Mouse (Mus musculus): ENCODE measurements at regions not wholly inside any gene's neighbourhood (a gene's known extent, or its start where the extent isn't known, plus 50 kb on each side); places are given as distances from the start of the nearest gene placed in this dataset.
"Not testable (repeated sequence)": the region's sequence is repeated elsewhere in the genome, so short reads cannot be mapped to it uniquely, and the experiment has no call there.

GRCm38 (mm10) chr19:33008794-33009193 is 251.5 kb downstream of the Pten start:
- DNase-seq (ENCODE audit: low spot score) = no peak
- H3K9me3 ChIP-seq (ENCODE audit: control insufficient read depth, low read length) = no peaks in the 10 kb centered on the region
- H3K4me2 ChIP-seq (replicated peaks) = no peak overlapping the region
- H3K27ac ChIP-seq = no peak overlapping the region
- H3K9ac ChIP-seq = no peak overlapping the region
- 100% methylated on average over 1 of the region's 1 CpGs for WGBS
- H3K27me3 ChIP-seq (ENCODE audit: control insufficient read depth, insufficient read depth, low read length) = no peaks in the 10 kb centered on the region
- no peak for ATAC-seq (ENCODE audit: low FRiP score)
- no peaks in the 10 kb centered on the region for H3K4me1 ChIP-seq (replicated peaks; ENCODE audit: control insufficient read depth, insufficient read depth, low read length)
- H3K4me3 ChIP-seq (replicated peaks; ENCODE audit: low read length) = no peak overlapping the region
- H3K36me3 ChIP-seq (replicated peaks; ENCODE audit: control insufficient read depth, insufficient read depth) = no peaks in the 10 kb centered on the region

GRCm38 (mm10) chr19:33010886-33011446 is 253.7 kb downstream of the Pten start:
- H3K9me3 ChIP-seq (ENCODE audit: control insufficient read depth, low read length) = no peaks in the 10 kb centered on the region
- no peaks in the 10 kb centered on the region for H3K27me3 ChIP-seq (ENCODE audit: control insufficient read depth, insufficient read depth, low read length)
- H3K9ac ChIP-seq = no peak overlapping the region
- WGBS = 58% methylated on average over 11 of the region's 11 CpGs
- no peak overlapping the region for H3K27ac ChIP-seq
- ATAC-seq (ENCODE audit: low FRiP score) = no peak
- no peaks in the 10 kb centered on the region for H3K36me3 ChIP-seq (replicated peaks; ENCODE audit: control insufficient read depth, insufficient read depth)
- H3K4me3 ChIP-seq (replicated peaks; ENCODE audit: low read length) = no peak overlapping the region
- no peaks in the 10 kb centered on the region for H3K4me1 ChIP-seq (replicated peaks; ENCODE audit: control insufficient read depth, insufficient read depth, low read length)
- DNase-seq (ENCODE audit: low spot score) = no peak
- H3K4me2 ChIP-seq (replicated peaks) = no peak overlapping the region

GRCm38 (mm10) chr19:33014879-33015278 is 257.6 kb downstream of the Pten start:
- WGBS = 89% methylated on average over 9 of the region's 9 CpGs
- H3K4me2 ChIP-seq (replicated peaks); H3K36me3 ChIP-seq (replicated peaks; ENCODE audit: control insufficient read depth, insufficient read depth); ATAC-seq (ENCODE audit: low FRiP score); H3K4me3 ChIP-seq (replicated peaks; ENCODE audit: low read length); H3K9ac ChIP-seq; H3K27ac ChIP-seq; DNase-seq (ENCODE audit: low spot score); H3K27me3 ChIP-seq (ENCODE audit: control insufficient read depth, insufficient read depth, low read length); H3K4me1 ChIP-seq (replicated peaks; ENCODE audit: control insufficient read depth, insufficient read depth, low read length); H3K9me3 ChIP-seq (ENCODE audit: control insufficient read depth, low read length): not testable (repeated sequence)

GRCm38 (mm10) chr19:33021161-33021560 is 263.9 kb downstream of the Pten start:
- DNase-seq (ENCODE audit: low spot score) (no peak), ATAC-seq (ENCODE audit: low FRiP score) (no peak)
- Histone ChIP-seq H3K9ac (no peak overlapping the region), H3K4me2 (replicated peaks) (no peak overlapping the region), H3K4me3 (replicated peaks; ENCODE audit: low read length) (no peak overlapping the region), H3K4me1 (replicated peaks; ENCODE audit: control insufficient read depth, insufficient read depth, low read length) (no peaks in the 10 kb centered on the region), H3K27ac (no peak overlapping the region), H3K9me3 (ENCODE audit: control insufficient read depth, low read length) (no peaks in the 10 kb centered on the region), H3K36me3 (replicated peaks; ENCODE audit: control insufficient read depth, insufficient read depth) (no peaks in the 10 kb centered on the region), H3K27me3 (ENCODE audit: control insufficient read depth, insufficient read depth, low read length) (no peaks in the 10 kb centered on the region)
- 84% methylated on average over 3 of the region's 3 CpGs for WGBS

- H3K27ac ChIP-seq = no peak overlapping the region
- H3K4me2 ChIP-seq (replicated peaks) = no peak overlapping the region
- ATAC-seq (ENCODE audit: low FRiP score) (no peak), DNase-seq (ENCODE audit: low spot score) (no peak)
- H3K9ac ChIP-seq = no peak overlapping the region
- H3K4me1 ChIP-seq (replicated peaks; ENCODE audit: control insufficient read depth, insufficient read depth, low read length) = no peaks in the 10 kb centered on the region
- 83% methylated on average over 2 of the region's 2 CpGs for whole genome bisulfite sequencing
- H3K4me3 ChIP-seq (replicated peaks; ENCODE audit: low read length) = no peak overlapping the region
- no peaks in the 10 kb centered on the region for H3K27me3 ChIP-seq (ENCODE audit: control insufficient read depth, insufficient read depth, low read length)
- H3K9me3 ChIP-seq (ENCODE audit: control insufficient read depth, low read length) = no peaks in the 10 kb centered on the region
- H3K36me3 ChIP-seq (replicated peaks; ENCODE audit: control insufficient read depth, insufficient read depth) = no peaks in the 10 kb centered on the region
Observed at GRCm38 (mm10) chr19:33022839-33023428, 265.6 kb downstream of the Pten start.

GRCm38 (mm10) chr19:33029688-33030444 is 272.6 kb downstream of the Pten start:
- DNase-seq (ENCODE audit: low spot score) = no peak
- no peaks in the 10 kb centered on the region for H3K27me3 ChIP-seq (ENCODE audit: control insufficient read depth, insufficient read depth, low read length)
- 83% methylated on average over 5 of the region's 5 CpGs for WGBS
- no peak overlapping the region for H3K4me2 ChIP-seq (replicated peaks)
- H3K9me3 ChIP-seq (ENCODE audit: control insufficient read depth, low read length) = no peaks in the 10 kb centered on the region
- H3K9ac ChIP-seq = no peak overlapping the region
- no peak overlapping the region for H3K4me3 ChIP-seq (replicated peaks; ENCODE audit: low read length)
- no peaks in the 10 kb centered on the region for H3K4me1 ChIP-seq (replicated peaks; ENCODE audit: control insufficient read depth, insufficient read depth, low read length)
- no peak overlapping the region for H3K27ac ChIP-seq
- no peak for ATAC-seq (ENCODE audit: low FRiP score)
- no peaks in the 10 kb centered on the region for H3K36me3 ChIP-seq (replicated peaks; ENCODE audit: control insufficient read depth, insufficient read depth)

- Histone ChIP-seq H3K36me3 (replicated peaks; ENCODE audit: control insufficient read depth, insufficient read depth) (no peaks in the 10 kb centered on the region), H3K4me1 (replicated peaks; ENCODE audit: control insufficient read depth, insufficient read depth, low read length) (no peaks in the 10 kb centered on the region), H3K27ac (no peak overlapping the region), H3K9ac (no peak overlapping the region), H3K4me2 (replicated peaks) (no peak overlapping the region), H3K4me3 (replicated peaks; ENCODE audit: low read length) (no peak overlapping the region), H3K9me3 (ENCODE audit: control insufficient read depth, low read length) (no peaks in the 10 kb centered on the region), H3K27me3 (ENCODE audit: control insufficient read depth, insufficient read depth, low read length) (no peaks in the 10 kb centered on the region)
- no peak for DNase-seq (ENCODE audit: low spot score)
- ATAC-seq (ENCODE audit: low FRiP score) = no peak
- 86% methylated on average over 5 of the region's 5 CpGs for WGBS
Observed at GRCm38 (mm10) chr19:33040512-33040911, 283.2 kb downstream of the Pten start.

GRCm38 (mm10) chr19:33040991-33041390 is 283.7 kb downstream of the Pten start:
- Histone ChIP-seq H3K4me2 (replicated peaks) (no peak overlapping the region), H3K9me3 (ENCODE audit: control insufficient read depth, low read length) (no peaks in the 10 kb centered on the region), H3K4me3 (replicated peaks; ENCODE audit: low read length) (no peak overlapping the region), H3K9ac (no peak overlapping the region), H3K27ac (no peak overlapping the region), H3K27me3 (ENCODE audit: control insufficient read depth, insufficient read depth, low read length) (no peaks in the 10 kb centered on the region), H3K36me3 (replicated peaks; ENCODE audit: control insufficient read depth, insufficient read depth) (no peaks in the 10 kb centered on the region), H3K4me1 (replicated peaks; ENCODE audit: control insufficient read depth, insufficient read depth, low read length) (no peaks in the 10 kb centered on the region)
- DNase-seq (ENCODE audit: low spot score) (no peak), ATAC-seq (ENCODE audit: low FRiP score) (no peak)
- WGBS = 73% methylated on average over 6 of the region's 6 CpGs

- no peak for ATAC-seq (ENCODE audit: low FRiP score)
- WGBS = 85% methylated on average over 2 of the region's 2 CpGs
Observed at GRCm38 (mm10) chr19:33042760-33043159, 285.5 kb downstream of the Pten start.

More at GRCm38 (mm10) chr19:33042760-33043159, 285.5 kb downstream of the Pten start:
- H3K4me2 ChIP-seq (replicated peaks) = no peak overlapping the region
- no peaks in the 10 kb centered on the region for H3K36me3 ChIP-seq (replicated peaks; ENCODE audit: control insufficient read depth, insufficient read depth)
- no peaks in the 10 kb centered on the region for H3K27me3 ChIP-seq (ENCODE audit: control insufficient read depth, insufficient read depth, low read length)
- no peak overlapping the region for H3K4me3 ChIP-seq (replicated peaks; ENCODE audit: low read length)
- no peak for DNase-seq (ENCODE audit: low spot score)
- H3K9ac ChIP-seq = no peak overlapping the region
- H3K4me1 ChIP-seq (replicated peaks; ENCODE audit: control insufficient read depth, insufficient read depth, low read length) = no peaks in the 10 kb centered on the region
- no peak overlapping the region for H3K27ac ChIP-seq
- no peaks in the 10 kb centered on the region for H3K9me3 ChIP-seq (ENCODE audit: control insufficient read depth, low read length)
